Mouse (Mus musculus): ENCODE measurements at regions not wholly inside any gene's neighbourhood (a gene's known extent, or its start where the extent isn't known, plus 50 kb on each side); places are given as distances from the start of the nearest gene placed in this dataset.

- TF ChIP-seq CTCF (IDR thresholded peaks at IDR 0.05; ENCODE audit: extremely low read depth, insufficient read depth, insufficient read length, insufficient replicate concordance), result no peak
- TF ChIP-seq POLR2A (IDR thresholded peaks at IDR 0.05; ENCODE audit: low read depth, low read length), result no peak
Measured at GRCm38 (mm10) chr3:21982991-21983390, 93.5 kb upstream of the Tbl1xr1 start.

Data from spleen, adult 2 months (tissue).